Mouse (Mus musculus) naive thymus-derived CD4-positive, alpha-beta T cell, adult 2 months (primary cell): ENCODE measurements around the gene Oip5.
"Not testable (repeated sequence)": the region's sequence is repeated elsewhere in the genome, so short reads cannot be mapped to it uniquely, and the experiment has no call there.

ENCODE experiments used
- DNase-seq: peaks from one replicate; pipeline ENCODE4 v3.0.0-alpha.2; 2011; ENCODE audit warnings: low read depth

The Oip5 gene

GRCm38 (mm10) chr2:119618199-119618982 lies at the start of gene Oip5, which contains the start of gene Nusap1:
Gene Oip5, minus strand, starts transcription at chr2:119618469.
Gene Nusap1, plus strand, starts transcription at chr2:119618298.
- peak; percentile 97 for DNase-seq

- DNase-seq = not testable (repeated sequence)
Measured at GRCm38 (mm10) chr2:119665744-119666143, 47.5 kb upstream of the Oip5 start.

- DNase-seq = peak; percentile 77
Measured at GRCm38 (mm10) chr2:119662220-119663182, 44.2 kb upstream of the Oip5 start, which contains the start of gene Ndufaf1. Gene Ndufaf1, minus strand, starts transcription at chr2:119662827.

- no peak for DNase-seq
Measured at GRCm38 (mm10) chr2:119644254-119644653, 26.0 kb upstream of the Oip5 start.

- DNase-seq = no peak
Measured at GRCm38 (mm10) chr2:119641214-119641912, 23.1 kb upstream of the Oip5 start.

- DNase-seq = no peak
Measured at GRCm38 (mm10) chr2:119636781-119637180, 18.5 kb upstream of the Oip5 start.

- no peak for DNase-seq
Measured at GRCm38 (mm10) chr2:119621302-119621701, 3.0 kb upstream of the Oip5 start.

GRCm38 (mm10) chr2:119619002-119619401 lies 733 bp upstream of the Oip5 start:
- DNase-seq = not testable (repeated sequence)

GRCm38 (mm10) chr2:119617841-119618198 lies 449 bp downstream of the Oip5 start:
- no peak for DNase-seq

GRCm38 (mm10) chr2:119607023-119607422 lies 11.2 kb downstream of the Oip5 start:
- DNase-seq = no peak

- no peak for DNase-seq
Measured at GRCm38 (mm10) chr2:119605361-119605973, 12.8 kb downstream of the Oip5 start.

GRCm38 (mm10) chr2:119603909-119604308 lies 14.4 kb downstream of the Oip5 start:
- no peak for DNase-seq

- DNase-seq = no peak
Measured at GRCm38 (mm10) chr2:119602488-119602887, 15.8 kb downstream of the Oip5 start.

GRCm38 (mm10) chr2:119601575-119601974 lies 16.7 kb downstream of the Oip5 start:
- not testable (repeated sequence) for DNase-seq

GRCm38 (mm10) chr2:119601027-119601426 lies 17.2 kb downstream of the Oip5 start:
- no peak for DNase-seq

- DNase-seq = no peak
Measured at GRCm38 (mm10) chr2:119596781-119597330, 21.4 kb downstream of the Oip5 start.

GRCm38 (mm10) chr2:119595308-119595707 lies 23.0 kb downstream of the Oip5 start:
- DNase-seq = peak; percentile 27

GRCm38 (mm10) chr2:119594113-119594981 lies 23.9 kb downstream of the Oip5 start:
- peak; percentile 98 for DNase-seq

- DNase-seq = no peak
Measured at GRCm38 (mm10) chr2:119593765-119594112, 24.5 kb downstream of the Oip5 start.

GRCm38 (mm10) chr2:119591247-119591646 lies 27.0 kb downstream of the Oip5 start:
- DNase-seq = peak; percentile 26
